Mouse (Mus musculus): ENCODE results near the gene Cpne2. TPM values are rescaled to one million over a fixed set of nuclear protein-coding genes. Genes with fewer than 3 reads are reported as not detected.

Cpne2 gene
- 27.2 and 33.7 TPM in 2 replicates for polyA plus RNA-seq (2014; fragmentation: Nextera tagmentation; extraction: Ambion mirVana)

DNA sequence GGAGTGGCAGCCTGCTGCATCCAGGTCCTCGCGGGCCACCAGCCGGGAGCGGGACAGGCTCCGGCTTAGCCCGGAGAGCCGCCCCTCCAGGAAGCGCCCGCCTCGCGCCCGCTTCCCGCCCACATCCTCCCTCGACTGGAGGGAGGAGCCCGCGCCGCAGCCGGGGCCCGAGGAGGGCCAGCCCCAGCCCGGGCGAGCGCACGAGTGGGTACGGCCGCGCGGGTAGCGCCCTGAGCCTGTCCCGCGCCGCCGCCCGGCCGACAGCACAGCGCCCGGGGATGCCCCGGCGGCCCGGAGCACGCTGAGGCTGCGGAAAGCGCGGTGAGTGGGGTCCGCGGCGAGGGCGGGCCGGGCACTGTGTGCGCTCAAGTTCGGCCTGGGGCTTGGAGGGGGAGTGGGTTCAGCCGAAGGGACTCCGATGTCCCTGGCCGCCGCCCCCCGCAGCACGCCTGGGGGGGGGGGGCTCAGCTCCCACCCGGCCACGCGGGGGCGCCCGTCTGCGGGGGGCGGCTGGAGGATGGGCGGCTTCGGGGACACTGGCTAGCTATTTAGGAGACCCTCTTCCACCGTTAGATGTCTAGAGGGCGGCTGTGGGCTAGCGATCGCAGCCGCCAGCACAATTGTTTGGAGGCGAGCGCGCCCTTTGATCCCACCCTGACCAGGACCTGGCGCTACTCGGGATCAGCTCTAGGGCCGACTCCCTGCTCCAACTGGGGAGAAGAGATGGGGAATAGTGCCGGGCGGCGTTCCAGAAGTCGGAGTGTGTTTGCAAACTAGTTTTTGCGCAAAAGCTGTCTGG is at the start of gene Cpne2:
Gene Cpne2 (plus strand): TSS at position 118 of the 799 bp plus-strand sequence.
- under 1% methylated on average over 66 of the region's 81 CpGs for WGBS
- peaks cover 5% of the 10 kb centered on the region for H3K27me3 ChIP-seq (ENCODE audit: control insufficient read depth, insufficient read depth, low read length)
- no peaks in the 10 kb centered on the region for H3K9me3 ChIP-seq (ENCODE audit: control insufficient read depth, low read length)
- peak within 1 kb of the TSS; percentile 65 for H3K9ac ChIP-seq (replicated peaks; ENCODE audit: low read depth, low read length)
- H3K4me2 ChIP-seq (ENCODE audit: low read depth, low read length), result peak within 1 kb of the TSS; percentile 86
- peak; percentile 80; the same call in 1 of the 2 replicates for ATAC-seq (ENCODE audit: low read depth)
- H3K27ac ChIP-seq (ENCODE audit: low read depth, low read length), result peak within 1 kb of the TSS; percentile 48
- peak within 1 kb of the TSS; percentile 51 for H3K4me3 ChIP-seq (ENCODE audit: low read depth, low read length)
- no peaks in the 10 kb centered on the region for H3K36me3 ChIP-seq (ENCODE audit: control insufficient read depth, insufficient read depth, low read length)
- H3K4me1 ChIP-seq (ENCODE audit: control insufficient read depth, insufficient read depth, low read length), result peaks cover 3% of the 10 kb centered on the region

DNA sequence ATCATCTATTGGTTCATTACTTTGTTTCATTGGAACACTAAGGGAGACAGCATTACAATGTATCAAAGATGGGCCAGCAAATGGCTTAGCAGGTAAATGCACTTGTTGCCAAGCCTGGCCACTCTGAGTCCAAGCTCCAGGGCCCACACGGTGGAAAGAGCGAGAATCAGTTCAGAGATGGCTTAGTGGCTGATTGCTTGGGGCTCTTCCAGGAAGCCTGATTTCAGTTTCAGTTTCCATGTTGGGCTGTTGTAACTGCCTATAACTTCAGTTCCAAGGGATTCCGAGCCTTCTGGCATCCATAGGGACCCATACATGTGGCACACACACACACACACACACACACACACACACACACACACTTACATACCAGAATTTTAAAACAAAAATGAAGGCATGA is 47.5 kb upstream of the Cpne2 start:
- Histone ChIP-seq H3K4me2 (ENCODE audit: low read depth, low read length) (no peak overlapping the region), H3K27me3 (ENCODE audit: control insufficient read depth, insufficient read depth, low read length) (no peaks in the 10 kb centered on the region), H3K27ac (ENCODE audit: low read depth, low read length) (no peak overlapping the region), H3K9ac (replicated peaks; ENCODE audit: low read depth, low read length) (no peak overlapping the region), H3K4me1 (ENCODE audit: control insufficient read depth, insufficient read depth, low read length) (no peaks in the 10 kb centered on the region), H3K36me3 (ENCODE audit: control insufficient read depth, insufficient read depth, low read length) (no peaks in the 10 kb centered on the region), H3K4me3 (ENCODE audit: low read depth, low read length) (no peak overlapping the region), H3K9me3 (ENCODE audit: control insufficient read depth, low read length) (no peaks in the 10 kb centered on the region)
- WGBS, result 88% methylated on average over 3 of the region's 3 CpGs
- ATAC-seq (ENCODE audit: low read depth), result no peak

- 20% methylated on average over 2 of the region's 2 CpGs for WGBS
- no peak overlapping the region for H3K9ac ChIP-seq (replicated peaks; ENCODE audit: low read depth, low read length)
- no peaks in the 10 kb centered on the region for H3K4me1 ChIP-seq (ENCODE audit: control insufficient read depth, insufficient read depth, low read length)
- no peak overlapping the region for H3K4me2 ChIP-seq (ENCODE audit: low read depth, low read length)
- H3K27me3 ChIP-seq (ENCODE audit: control insufficient read depth, insufficient read depth, low read length), result no peaks in the 10 kb centered on the region
- H3K36me3 ChIP-seq (ENCODE audit: control insufficient read depth, insufficient read depth, low read length), result no peaks in the 10 kb centered on the region
- no peak overlapping the region for H3K4me3 ChIP-seq (ENCODE audit: low read depth, low read length)
- ATAC-seq (ENCODE audit: low read depth), result no peak
- no peak overlapping the region for H3K27ac ChIP-seq (ENCODE audit: low read depth, low read length)
- no peaks in the 10 kb centered on the region for H3K9me3 ChIP-seq (ENCODE audit: control insufficient read depth, low read length)
These were observed 46.9 kb upstream of the Cpne2 start for GRCm38 (mm10) chr8:94485882-94486281.

DNA sequence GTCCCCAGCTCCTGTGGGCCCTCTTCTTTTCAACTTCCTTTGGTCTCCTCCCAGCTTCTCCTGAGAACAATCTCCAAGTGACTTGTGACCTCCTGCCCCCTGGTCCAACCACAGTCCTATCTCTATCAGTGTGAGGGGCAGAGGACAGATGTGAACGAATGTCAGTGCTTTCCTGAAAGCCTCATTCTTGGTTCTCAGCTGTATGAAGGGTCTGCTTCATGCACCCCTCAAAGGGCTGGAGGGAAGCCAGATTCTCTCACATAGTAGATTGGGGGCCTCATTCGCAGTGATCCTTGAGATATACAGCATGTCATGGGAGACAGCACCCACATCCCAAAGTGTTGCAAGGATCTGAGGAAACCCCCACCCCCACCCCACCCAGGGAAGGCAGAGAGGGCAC is 44.8 kb upstream of the Cpne2 start:
- Histone ChIP-seq H3K4me2 (ENCODE audit: low read depth, low read length) (no peak overlapping the region), H3K4me3 (ENCODE audit: low read depth, low read length) (no peak overlapping the region), H3K9me3 (ENCODE audit: control insufficient read depth, low read length) (no peaks in the 10 kb centered on the region), H3K36me3 (ENCODE audit: control insufficient read depth, insufficient read depth, low read length) (no peaks in the 10 kb centered on the region), H3K27me3 (ENCODE audit: control insufficient read depth, insufficient read depth, low read length) (no peaks in the 10 kb centered on the region), H3K9ac (replicated peaks; ENCODE audit: low read depth, low read length) (no peak overlapping the region), H3K27ac (ENCODE audit: low read depth, low read length) (no peak overlapping the region), H3K4me1 (ENCODE audit: control insufficient read depth, insufficient read depth, low read length) (0 out of 2 replicates have a peak, but pooled peaks cover 3% of the 10 kb centered on the region)
- ATAC-seq (ENCODE audit: low read depth), result no peak
- 71% methylated on average over 2 of the region's 2 CpGs for WGBS

GRCm38 (mm10) chr8:94489809-94490483 is 42.8 kb upstream of the Cpne2 start:
- 80% methylated on average over 4 of the region's 4 CpGs for WGBS

GRCm38 (mm10) chr8:94492021-94492681 is 40.6 kb upstream of the Cpne2 start:
- Histone ChIP-seq H3K27ac (ENCODE audit: low read depth, low read length) (no peak overlapping the region), H3K36me3 (ENCODE audit: control insufficient read depth, insufficient read depth, low read length) (no peaks in the 10 kb centered on the region), H3K9ac (replicated peaks; ENCODE audit: low read depth, low read length) (peak overlapping the region; percentile 16; the same call in 1 of the 2 replicates), H3K4me1 (ENCODE audit: control insufficient read depth, insufficient read depth, low read length) (0 out of 2 replicates have a peak, but pooled peaks cover 3% of the 10 kb centered on the region), H3K9me3 (ENCODE audit: control insufficient read depth, low read length) (no peaks in the 10 kb centered on the region), H3K4me2 (ENCODE audit: low read depth, low read length) (peak overlapping the region; percentile 56), H3K27me3 (ENCODE audit: control insufficient read depth, insufficient read depth, low read length) (no peaks in the 10 kb centered on the region), H3K4me3 (ENCODE audit: low read depth, low read length) (peak overlapping the region; percentile 13; the same call in 1 of the 2 replicates)
- WGBS, result 7% methylated on average over 15 of the region's 15 CpGs
- ATAC-seq (ENCODE audit: low read depth), result peak; percentile 93

More at GRCm38 (mm10) chr8:94489809-94490483, 42.8 kb upstream of the Cpne2 start:
- Histone ChIP-seq H3K9ac (replicated peaks; ENCODE audit: low read depth, low read length) (no peak overlapping the region), H3K4me2 (ENCODE audit: low read depth, low read length) (no peak overlapping the region), H3K4me1 (ENCODE audit: control insufficient read depth, insufficient read depth, low read length) (0 out of 2 replicates have a peak, but pooled peaks cover 3% of the 10 kb centered on the region), H3K36me3 (ENCODE audit: control insufficient read depth, insufficient read depth, low read length) (no peaks in the 10 kb centered on the region), H3K27me3 (ENCODE audit: control insufficient read depth, insufficient read depth, low read length) (no peaks in the 10 kb centered on the region), H3K9me3 (ENCODE audit: control insufficient read depth, low read length) (no peaks in the 10 kb centered on the region), H3K27ac (ENCODE audit: low read depth, low read length) (no peak overlapping the region), H3K4me3 (ENCODE audit: low read depth, low read length) (no peak overlapping the region)
- ATAC-seq (ENCODE audit: low read depth), result no peak

GRCm38 (mm10) chr8:94493240-94493639 is 39.5 kb upstream of the Cpne2 start:
- WGBS, result 38% methylated on average over 1 of the region's 1 CpGs
- no peak for ATAC-seq (ENCODE audit: low read depth)
- no peak overlapping the region for H3K4me3 ChIP-seq (ENCODE audit: low read depth, low read length)
- H3K4me2 ChIP-seq (ENCODE audit: low read depth, low read length), result no peak overlapping the region
- H3K9ac ChIP-seq (replicated peaks; ENCODE audit: low read depth, low read length), result no peak overlapping the region; the same call in 1 of the 2 replicates
- no peaks in the 10 kb centered on the region for H3K27me3 ChIP-seq (ENCODE audit: control insufficient read depth, insufficient read depth, low read length)
- H3K4me1 ChIP-seq (ENCODE audit: control insufficient read depth, insufficient read depth, low read length), result 0 out of 2 replicates have a peak, but pooled peaks cover 3% of the 10 kb centered on the region
- H3K9me3 ChIP-seq (ENCODE audit: control insufficient read depth, low read length), result no peaks in the 10 kb centered on the region
- no peak overlapping the region for H3K27ac ChIP-seq (ENCODE audit: low read depth, low read length)
- no peaks in the 10 kb centered on the region for H3K36me3 ChIP-seq (ENCODE audit: control insufficient read depth, insufficient read depth, low read length)

DNA sequence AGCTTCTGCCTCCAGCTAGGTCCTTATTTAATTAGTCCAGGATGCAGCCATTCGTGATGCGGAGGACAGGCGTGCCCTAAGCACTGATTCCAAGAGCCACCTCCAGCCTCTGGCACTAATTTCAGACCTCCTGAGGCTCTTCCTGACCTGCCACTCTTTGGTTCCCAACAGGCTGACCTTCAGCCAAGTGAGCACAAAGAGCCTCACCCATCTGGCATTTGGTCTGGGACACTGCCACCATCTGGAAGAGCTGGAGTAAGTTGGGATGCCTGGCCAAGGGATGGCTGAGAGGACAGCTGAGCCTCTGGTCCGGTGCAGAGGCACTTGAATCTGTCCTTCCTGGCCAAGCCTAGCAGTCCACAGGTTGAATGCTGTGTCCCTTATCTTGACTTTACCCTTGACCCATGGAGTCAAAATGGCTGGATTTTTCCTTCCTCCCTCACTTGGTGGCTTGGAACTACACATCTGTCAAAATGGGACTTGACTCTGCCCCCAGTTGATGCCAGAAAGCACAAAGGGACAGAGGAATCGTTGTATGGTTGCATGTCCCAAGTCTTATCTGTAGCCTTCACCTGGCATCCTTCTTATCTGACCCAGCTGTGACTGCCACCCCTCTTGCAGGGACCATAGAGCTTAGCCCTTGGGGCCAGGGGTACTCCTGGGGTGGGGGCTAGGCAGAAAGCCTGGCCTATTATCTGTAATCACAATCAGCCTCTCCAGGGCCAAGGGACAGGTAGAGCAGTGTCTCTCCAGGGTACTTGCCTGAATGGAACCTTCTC is 17.2 kb upstream of the Cpne2 start:
- no peak overlapping the region for H3K4me2 ChIP-seq (ENCODE audit: low read depth, low read length)
- H3K4me3 ChIP-seq (ENCODE audit: low read depth, low read length), result no peak overlapping the region
- no peaks in the 10 kb centered on the region for H3K36me3 ChIP-seq (ENCODE audit: control insufficient read depth, insufficient read depth, low read length)
- H3K27me3 ChIP-seq (ENCODE audit: control insufficient read depth, insufficient read depth, low read length), result no peaks in the 10 kb centered on the region
- H3K9ac ChIP-seq (replicated peaks; ENCODE audit: low read depth, low read length), result no peak overlapping the region
- 66% methylated on average over 5 of the region's 5 CpGs for WGBS
- no peak overlapping the region for H3K27ac ChIP-seq (ENCODE audit: low read depth, low read length)
- no peak for ATAC-seq (ENCODE audit: low read depth)
- H3K4me1 ChIP-seq (ENCODE audit: control insufficient read depth, insufficient read depth, low read length), result no peaks in the 10 kb centered on the region
- no peaks in the 10 kb centered on the region for H3K9me3 ChIP-seq (ENCODE audit: control insufficient read depth, low read length)
